Mouse (Mus musculus) gonadal fat pad, adult 2 months (tissue): ENCODE data around the gene Oprm1. TPM values are rescaled to one million over a fixed set of nuclear protein-coding genes. Genes with fewer than 3 reads are reported as not detected.

Experiments
- DNase-seq: peaks from one replicate; pipeline ENCODE4 v3.0.0-alpha.2; 2012; ENCODE audit warnings: low read depth
- polyA plus RNA-seq: library from polyadenylated mRNA; depleted of rRNA; stranded (reverse); fragments of >200 nt; gene quantifications from 2 replicates; pipeline ENCODE4 v1.2.3, GENCODE M21; 2012

Oprm1 gene
- polyA plus RNA-seq, 1 experiment = 0.20 TPM

- DNase-seq = no peak
These were observed 289.1 kb downstream of the Oprm1 start for GRCm38 (mm10) chr10:7047288-7047918.

- no peak for DNase-seq
These were observed 289.6 kb downstream of the Oprm1 start for GRCm38 (mm10) chr10:7047919-7048291.

DNA sequence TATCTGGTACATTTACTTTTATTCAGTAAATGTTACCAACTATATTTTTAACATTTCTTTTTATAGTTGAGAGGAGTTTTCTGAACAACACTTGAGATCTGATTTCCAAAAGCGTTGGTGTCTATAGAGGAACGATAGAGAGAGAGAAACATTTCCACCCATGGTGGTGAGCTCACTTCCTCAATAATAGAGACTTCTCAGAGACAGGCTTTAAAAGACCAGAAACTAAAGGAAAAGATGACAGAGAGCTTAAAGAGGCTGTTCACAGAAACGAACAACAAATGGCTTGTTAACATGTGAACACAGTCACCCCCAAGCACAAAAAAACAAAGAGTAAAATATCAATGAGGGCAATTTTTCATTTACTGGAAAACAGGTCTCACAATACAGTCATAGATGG, 291.6 kb downstream of the Oprm1 start:
- DNase-seq = no peak

DNA sequence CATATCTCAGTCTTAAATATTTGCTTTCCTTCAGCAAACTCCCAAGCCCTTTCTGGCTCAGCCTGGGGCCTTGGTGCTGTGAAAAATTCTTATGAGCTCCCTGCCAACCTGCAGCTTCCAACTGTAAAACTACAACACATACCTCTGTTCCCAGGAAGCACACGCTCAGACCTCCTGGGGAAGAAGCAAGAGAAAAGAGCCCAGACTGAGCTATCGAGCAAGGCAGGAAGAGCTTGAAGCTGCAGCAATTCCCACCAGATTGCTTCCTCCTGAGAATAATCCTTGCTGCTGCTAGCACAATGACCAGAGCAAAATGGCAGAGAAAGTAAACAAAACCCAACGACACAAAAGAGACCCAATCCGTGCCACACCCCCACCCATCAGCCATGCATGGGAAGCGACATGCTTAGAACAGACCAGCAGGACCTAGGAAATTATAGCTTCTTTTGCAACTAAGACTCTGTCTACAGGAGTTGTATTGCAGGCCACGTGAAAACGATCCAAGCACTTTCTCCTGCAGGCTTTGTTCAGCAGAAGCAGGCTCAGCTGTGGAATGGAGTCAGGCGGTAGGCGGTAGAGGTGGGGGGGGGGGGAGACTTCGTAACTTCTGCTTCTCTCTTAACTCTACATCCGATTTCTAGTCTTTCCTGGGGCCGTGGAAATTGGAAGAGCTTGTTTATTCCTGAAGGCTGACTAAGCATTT, 294.2 kb downstream of the Oprm1 start, which contains the start of gene Ipcef1:
Ipcef1 (minus strand) TSS at position 164 of the 703 bp plus-strand sequence.
- no peak for DNase-seq

DNA sequence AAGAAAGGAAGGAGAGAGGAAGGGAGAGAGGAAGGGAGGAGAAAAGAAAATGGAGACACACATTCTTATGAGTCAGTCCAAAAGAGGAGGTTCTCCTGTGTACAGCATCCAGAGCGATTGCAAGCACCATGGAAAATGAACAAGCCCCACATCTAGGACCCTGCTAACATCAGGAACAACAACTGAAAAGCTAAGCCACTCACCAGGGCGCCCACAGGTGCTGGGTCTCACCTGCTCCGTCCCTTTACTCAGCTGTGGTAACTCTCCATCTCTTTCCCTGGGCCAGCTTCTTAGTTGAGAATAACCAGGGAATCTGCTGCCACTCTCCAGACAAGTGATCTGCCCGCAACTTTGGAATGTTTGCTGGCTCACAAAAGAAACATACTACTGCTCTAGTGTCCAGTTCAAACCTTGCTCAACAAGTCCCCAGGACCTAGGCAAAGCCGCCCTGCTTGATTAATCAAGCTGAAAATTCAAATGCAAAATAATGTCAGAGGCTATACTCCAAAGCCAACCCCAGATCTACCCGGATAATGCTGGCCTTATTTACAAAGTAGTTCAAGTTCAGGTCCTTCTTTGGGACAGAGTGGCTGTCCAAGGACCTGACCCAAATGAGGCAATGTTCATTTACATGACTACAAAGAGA, 296.4 kb downstream of the Oprm1 start:
- DNase-seq = no peak

GRCm38 (mm10) chr10:7057546-7057945, 299.2 kb downstream of the Oprm1 start:
- DNase-seq = no peak

- no peak for DNase-seq
These were observed 302.0 kb downstream of the Oprm1 start for GRCm38 (mm10) chr10:7060326-7060725.

DNA sequence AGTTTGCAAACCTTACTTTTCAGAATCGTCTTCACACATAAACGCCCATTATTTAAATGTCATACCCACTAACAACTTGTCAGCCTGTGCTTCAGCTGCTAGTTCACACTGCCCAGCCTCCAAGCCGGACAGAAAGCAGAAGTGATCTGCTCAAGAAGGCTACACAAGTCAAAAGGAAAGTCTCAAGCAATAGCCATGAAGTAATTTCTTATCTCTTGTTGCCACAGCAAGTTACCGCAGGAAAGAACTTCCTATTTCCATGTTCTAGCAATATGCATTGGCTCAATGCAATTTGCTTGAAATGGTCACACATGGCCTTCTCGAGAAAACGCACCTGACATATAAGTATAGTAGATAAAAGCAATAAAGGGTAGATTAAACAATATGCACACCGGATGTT, 304.7 kb downstream of the Oprm1 start:
- no peak for DNase-seq

DNA sequence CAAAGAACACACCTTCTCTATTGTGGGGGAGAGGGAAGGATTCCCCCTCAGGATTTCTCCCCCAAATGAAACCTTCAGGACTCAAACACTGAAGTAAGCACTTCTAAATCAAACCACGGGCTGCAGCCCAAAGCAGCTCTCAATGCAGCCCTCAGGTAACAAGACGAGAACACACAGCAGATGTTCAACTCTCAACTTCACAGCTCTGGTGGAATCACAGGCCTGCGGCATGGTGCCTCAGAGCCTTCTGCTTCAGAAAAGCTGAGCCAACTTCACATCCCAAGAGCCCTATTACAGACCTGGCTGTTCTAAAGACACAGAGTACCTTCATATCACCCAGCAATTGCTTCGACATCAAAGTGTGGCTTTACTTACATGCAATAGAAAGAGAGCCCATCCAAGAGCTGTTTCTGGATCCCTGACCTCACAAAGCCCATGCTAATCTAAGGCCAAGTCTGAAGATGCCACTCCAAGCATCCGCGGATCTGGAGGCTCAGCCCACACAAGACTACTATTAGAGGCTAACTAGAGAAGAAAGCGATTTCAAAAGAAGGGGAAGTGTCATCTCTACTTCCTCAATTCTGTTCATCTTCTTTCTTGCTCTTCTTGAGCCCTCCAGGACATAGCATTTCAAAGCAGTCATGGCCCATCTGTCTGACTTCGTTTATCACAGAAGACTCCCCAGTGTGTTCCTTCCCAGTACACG, 305.6 kb downstream of the Oprm1 start:
- no peak for DNase-seq

- no peak for DNase-seq
These were observed 310.3 kb downstream of the Oprm1 start for GRCm38 (mm10) chr10:7068608-7069007.

GRCm38 (mm10) chr10:7069090-7069489, 310.8 kb downstream of the Oprm1 start:
- no peak for DNase-seq

DNA sequence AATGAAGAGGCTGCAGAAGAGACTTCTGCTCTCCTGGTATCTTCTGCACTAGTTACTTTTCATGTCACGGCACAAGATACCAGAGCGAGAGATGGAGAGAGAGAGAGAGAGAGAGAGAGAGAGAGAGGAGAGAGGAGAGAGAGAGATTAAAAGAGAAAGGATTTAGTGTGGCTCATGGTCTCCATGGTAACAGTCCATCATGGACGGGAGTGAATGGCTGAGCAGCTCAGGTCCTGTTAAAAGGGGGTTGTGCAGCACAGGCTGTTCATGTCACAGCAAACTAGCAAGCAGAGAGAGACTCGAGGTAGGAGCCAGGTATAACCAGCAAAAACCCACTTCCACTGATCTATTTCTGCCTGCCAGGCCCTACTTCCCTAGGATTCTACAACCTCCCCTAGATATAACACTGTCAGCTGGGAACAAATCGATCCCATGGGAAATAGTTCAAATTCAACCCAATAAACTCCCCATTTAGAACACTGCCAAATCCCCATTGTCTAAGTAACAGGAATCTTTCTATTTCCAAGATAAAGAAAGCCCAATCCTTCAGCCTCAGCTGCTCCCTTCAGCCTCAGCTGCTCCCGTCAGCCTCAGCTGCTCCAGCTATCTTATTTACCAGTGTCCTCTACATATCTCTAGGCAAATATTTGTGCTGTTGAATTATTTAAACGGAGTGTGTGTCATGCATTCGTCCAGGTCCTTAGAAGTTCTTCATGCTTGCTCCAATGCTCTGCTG, 312.0 kb downstream of the Oprm1 start:
- no peak for DNase-seq

DNA sequence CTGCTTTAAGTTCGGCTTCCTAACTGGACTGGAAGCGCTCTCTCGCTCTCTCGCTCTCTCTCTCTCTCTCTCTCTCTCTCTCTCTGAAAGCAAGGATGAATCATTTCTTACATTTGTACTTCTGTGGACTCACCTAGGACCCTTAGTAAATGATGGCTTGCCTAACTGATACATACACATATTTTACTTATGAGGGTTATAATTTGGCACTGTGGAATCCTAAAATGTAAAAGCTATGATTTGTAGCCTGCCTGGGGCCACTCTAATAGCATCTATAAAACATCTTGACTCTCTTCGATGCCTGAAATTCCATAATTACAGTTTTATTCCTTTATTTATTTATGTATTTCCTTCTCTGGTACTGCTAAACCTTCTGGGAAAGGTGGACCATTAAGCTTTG, 312.6 kb downstream of the Oprm1 start:
- no peak for DNase-seq

- no peak for DNase-seq
These were observed 315.9 kb downstream of the Oprm1 start for GRCm38 (mm10) chr10:7074231-7074630.

DNA sequence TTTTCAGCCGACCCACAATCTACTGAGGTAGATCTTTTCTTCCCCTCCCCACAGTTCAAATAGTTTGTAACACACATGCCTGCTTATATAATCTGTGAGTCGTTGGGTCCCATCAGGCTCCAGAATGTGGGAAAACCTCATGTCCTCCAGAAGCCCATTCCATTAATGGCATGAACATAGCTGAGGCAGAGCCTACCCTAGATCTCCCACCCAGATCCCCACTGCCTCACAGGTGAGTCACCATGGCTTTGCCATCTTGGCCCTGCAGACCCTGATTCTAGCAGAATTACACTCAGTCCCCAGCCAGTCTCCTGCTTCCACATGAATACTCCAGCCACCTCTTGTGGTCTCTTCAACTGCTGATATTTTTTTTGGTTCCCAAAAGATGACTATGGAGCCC, 317.4 kb downstream of the Oprm1 start:
- DNase-seq = no peak

- no peak for DNase-seq
These were observed 317.9 kb downstream of the Oprm1 start for GRCm38 (mm10) chr10:7076201-7076600.

- DNase-seq = no peak
These were observed 318.4 kb downstream of the Oprm1 start for GRCm38 (mm10) chr10:7076662-7077211.

GRCm38 (mm10) chr10:7077389-7077808, 319.1 kb downstream of the Oprm1 start:
- DNase-seq = no peak

DNA sequence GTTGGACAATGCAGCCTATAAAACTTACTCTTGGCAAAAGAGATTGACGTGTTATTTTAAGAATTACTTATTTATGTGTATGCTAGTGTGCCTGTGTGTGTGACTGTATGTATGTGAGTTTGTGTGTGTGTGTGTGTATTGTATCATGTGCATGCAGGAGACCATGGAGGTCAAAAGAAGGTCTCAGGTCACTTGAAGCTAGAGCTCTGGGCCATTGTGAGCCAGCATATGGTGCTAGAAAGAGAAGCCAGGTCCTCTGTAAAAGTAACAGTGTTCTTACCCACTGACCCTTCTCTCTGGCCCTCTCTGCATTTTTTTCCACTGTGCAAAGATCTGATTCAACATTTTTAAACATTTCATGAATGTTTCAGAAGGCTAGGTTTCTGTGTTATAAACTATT, 319.7 kb downstream of the Oprm1 start:
- no peak for DNase-seq
